Mouse (Mus musculus) skeletal muscle tissue, adult 2 months (tissue): ENCODE data around the gene Obox6.

Experiments
- DNase-seq: peaks from one replicate; pipeline ENCODE4 v3.0.0-alpha.2; 2012; ENCODE audit warnings: low read depth, low spot score

Gene Obox6

DNA sequence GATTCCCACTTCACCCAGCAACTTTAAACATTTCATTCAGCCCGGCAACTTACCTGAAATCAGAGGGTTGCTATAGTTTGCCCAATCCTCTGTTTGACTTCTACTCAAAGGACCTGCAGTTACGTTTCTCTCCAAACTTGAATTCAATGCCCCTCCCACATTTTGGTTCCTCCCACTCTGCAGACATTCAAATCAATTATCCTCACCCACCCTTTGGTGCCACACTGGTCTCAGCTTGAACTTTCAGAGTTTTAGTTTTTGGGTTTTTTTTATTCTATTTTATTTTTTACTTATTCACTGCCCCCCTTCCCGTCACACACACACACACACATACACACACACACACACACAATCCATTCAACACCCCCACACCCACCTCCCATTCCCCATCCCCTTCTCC, at the start of gene Obox6:
Gene Obox6, minus strand, starts transcription at position 101 of the 400 bp plus-strand sequence.
- no peak for DNase-seq

DNA sequence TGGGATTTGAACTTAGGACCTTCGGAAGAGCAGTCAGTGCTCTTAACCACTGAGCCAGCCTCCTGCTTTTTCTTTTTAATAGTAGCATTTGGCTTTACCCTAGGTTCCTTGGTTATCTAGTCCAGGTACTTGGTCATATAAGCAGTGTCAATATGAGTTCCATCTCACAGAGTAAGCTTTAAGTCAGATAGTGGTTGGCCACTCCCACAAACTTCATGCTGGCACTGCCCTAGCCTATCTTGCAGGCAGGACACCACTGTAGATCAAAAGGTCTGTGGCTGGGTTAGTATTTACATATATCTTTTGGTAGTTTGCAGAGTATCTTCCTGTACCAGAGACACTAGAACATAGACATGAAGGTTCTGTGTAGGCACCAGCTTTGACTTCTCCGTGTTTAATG, 44.6 kb upstream of the Obox6 start:
- no peak for DNase-seq

DNA sequence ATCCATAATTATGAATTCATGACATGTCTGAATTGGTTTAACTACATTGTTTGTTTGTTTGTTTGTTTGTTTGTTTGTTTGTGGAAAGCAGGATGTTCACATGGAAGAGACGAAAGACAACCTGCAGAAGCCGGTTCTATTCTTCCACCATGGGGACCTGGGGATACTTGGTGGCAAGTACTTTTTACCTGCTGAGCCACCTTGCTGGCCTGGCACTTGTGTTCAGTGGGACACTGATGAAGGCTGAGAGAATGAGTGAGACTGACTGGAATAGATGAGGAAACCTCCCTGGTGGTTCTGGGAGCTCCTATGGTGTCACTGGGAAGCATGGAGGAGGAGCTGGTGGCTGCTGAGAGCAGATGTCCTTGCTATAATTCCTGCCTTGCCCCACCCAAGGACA, 42.8 kb upstream of the Obox6 start, which contains the start of gene Crxos:
Gene Crxos, plus strand, starts transcription at position 301 of the 400 bp plus-strand sequence.
- no peak for DNase-seq

DNA sequence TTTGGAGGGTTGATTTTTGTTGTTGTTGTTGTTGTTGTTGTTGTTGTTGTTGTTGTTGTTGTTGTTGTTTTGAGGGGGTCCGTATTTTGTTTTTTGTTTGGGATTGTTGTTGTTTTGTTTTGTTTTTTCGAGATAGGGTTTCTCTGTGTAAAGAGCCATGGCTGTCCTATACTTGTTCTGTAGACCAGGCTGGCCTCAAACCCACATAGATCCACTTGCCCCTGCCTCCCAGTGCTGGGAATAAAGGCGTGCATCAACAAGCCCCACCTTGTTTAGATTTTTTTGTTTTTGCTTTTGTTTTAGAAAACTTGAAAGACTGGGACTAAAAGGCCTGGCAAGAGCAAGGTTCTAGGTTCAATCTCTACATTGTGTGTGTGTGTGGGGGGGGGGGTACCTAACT, 42.4 kb upstream of the Obox6 start:
- DNase-seq, result no peak

DNA sequence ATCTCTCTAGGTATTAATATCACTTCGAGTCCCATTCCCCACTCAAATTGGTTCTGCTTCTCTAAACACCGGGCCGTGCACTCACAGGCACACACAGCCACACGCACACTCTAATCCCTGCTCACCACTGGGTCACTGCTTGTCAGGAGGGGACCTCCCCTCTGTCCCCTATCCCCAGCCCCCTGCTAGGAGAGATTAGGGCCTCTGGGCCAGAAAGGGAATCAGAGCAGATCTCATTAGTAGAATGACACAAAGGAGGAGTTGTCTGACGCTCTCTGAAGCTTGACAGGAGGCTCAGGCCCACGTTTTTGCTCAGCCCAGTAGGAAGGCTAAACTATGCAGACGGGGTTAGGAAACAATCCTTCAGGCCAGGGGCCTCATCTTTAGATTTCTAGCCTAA, 41.9 kb upstream of the Obox6 start:
- DNase-seq, result no peak

DNA sequence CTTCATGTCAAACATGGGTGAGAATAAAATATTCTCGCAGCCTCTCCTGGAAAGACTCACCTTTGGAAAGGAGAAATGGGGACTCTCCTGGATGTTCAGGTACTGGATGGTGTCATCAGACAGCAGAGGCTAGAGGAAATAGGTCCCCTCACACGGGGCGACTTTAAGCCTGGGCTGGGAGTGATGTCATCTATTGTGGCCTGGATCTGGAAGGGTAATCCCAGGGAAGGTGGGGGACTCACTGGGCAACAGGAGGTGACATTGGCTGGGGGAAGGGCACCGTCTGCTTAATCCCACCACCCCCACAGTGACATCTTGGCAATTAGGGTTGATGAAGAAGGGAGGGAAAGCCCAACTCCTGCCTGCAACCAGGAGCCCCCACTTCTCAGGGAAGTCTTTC, 40.3 kb upstream of the Obox6 start, which contains the start of gene Crx:
Gene Crx, minus strand, starts transcription at position 213 of the 400 bp plus-strand sequence.
- no peak for DNase-seq

DNA sequence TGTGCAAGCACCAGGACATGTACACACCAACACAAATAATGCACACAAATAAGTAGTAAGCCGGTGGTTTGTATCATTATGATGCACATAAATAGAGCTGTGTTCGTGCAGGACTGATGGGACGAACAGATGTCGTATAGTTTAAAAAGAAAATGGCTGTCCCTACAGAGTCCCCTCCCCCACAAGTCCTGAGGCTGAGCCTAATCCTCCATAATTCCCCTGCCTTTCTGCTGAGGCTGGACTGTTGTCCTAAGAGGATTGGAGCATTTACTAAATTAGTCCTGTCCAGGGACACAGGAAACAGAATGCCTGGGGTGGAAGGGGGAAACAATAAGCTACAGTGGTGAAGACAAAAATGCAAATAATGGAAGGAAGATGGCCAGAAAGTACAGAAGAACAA, 24.6 kb upstream of the Obox6 start:
- no peak for DNase-seq

DNA sequence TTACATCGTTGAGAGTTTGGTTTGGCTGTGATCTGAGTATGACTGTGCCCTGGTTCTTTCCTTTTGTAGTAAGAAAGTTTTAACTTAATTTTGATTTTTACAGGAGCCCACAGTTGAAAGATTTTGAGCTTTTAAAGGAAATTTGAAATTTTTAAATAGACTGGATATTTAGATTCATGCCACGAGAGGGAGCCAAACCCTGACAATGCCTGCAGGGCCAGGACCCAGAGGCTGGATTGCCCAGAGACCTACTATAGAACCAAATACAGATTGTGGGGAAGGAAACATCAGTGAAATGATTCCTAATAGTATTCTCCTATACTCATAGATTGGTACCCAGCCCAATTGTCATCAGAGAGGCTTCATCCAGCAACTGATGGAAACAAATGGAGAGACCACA, 20.2 kb upstream of the Obox6 start:
- DNase-seq, result no peak
